18 mouse cellular contexts compared by ENCODE assay signal in the genomic region with DNA sequence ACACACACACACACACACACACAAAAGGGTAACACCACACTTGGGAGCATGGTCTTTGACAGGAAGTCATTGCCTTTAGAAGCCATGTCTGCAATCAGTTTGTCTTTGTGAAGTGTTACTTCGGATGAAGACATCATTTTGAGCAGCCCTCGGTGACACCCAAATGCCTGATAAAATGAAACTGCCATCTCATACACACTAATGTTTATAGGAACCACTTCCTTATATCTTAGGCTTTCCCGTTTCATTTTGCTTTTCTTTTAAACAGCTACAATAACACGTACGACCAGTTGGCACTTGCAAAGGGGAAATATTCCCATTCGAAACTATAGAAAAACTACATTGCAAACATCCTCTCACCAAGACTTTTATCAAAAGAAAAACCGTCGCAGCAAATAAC. TPM values are rescaled to one million over a fixed set of nuclear protein-coding genes. Genes with fewer than 3 reads are reported as not detected.
A peak's percentile ranks its signal among the peaks of the same experiment; 100 is the strongest.
DNase-seq lines count a peak whose midpoint lies in the region; ATAC-seq and TF ChIP-seq lines count a peak whose summit lies in the region.
"Had no signal": no experiment of that assay in that cellular context is flagged by ENCODE, and none has a peak within 500 bp of the region (broad histone marks: within the 10 kb centered on the region; RNA-seq: fewer than 3 reads in every experiment).

No protein-coding gene starts in this region.

- no peak for DNase-seq in heart, postnatal 0 days (ENCODE audit: low spot score)
- DNase-seq in lung, adult 2 months: no peak
- peak; percentile 26 for DNase-seq in forebrain, postnatal 0 days
- DNase-seq in midbrain, postnatal 0 days (ENCODE audit: low spot score): no peak
- DNase-seq in layer of hippocampus, adult 11-12 months (ENCODE audit: low spot score): no peak
- DNase-seq in kidney, postnatal 4 days: no peak
- DNase-seq: adrenal gland, postnatal 36 days; cerebellum, adult 9-10 months; gastrocnemius, postnatal 36 days; heart, postnatal 36 days; kidney, adult 18-20 months; kidney, postnatal 14 days; thymus, postnatal 36 days had no signal

- no peak for TF ChIP-seq EP300 in heart, postnatal 0 days (IDR thresholded peaks at IDR 0.05; ENCODE audit: low read depth)

- no peaks in the 10 kb centered on the region for H3K4me1 ChIP-seq in heart, postnatal 0 days (ENCODE audit: control insufficient read depth, insufficient read depth)
- no peaks in the 10 kb centered on the region for H3K4me1 ChIP-seq in heart, embryonic 12.5 days (replicated peaks)
- H3K4me1 ChIP-seq in lung, embryonic 16.5 days (replicated peaks; ENCODE audit: control insufficient read depth, insufficient read depth, low read length): no peaks in the 10 kb centered on the region
- H3K4me1 ChIP-seq in lung, adult 2 months (ENCODE audit: control insufficient read depth, insufficient read depth, low read length): 0 out of 2 replicates have a peak, but pooled peaks cover 2% of the 10 kb centered on the region
- H3K4me1 ChIP-seq in forebrain, postnatal 0 days (ENCODE audit: insufficient read depth): peaks cover 12% of the 10 kb centered on the region
- peaks cover 6% of the 10 kb centered on the region; the same call in 1 of the 2 replicates for H3K4me1 ChIP-seq in midbrain, postnatal 0 days (ENCODE audit: insufficient read depth, low read length)
- H3K4me1 ChIP-seq: liver, embryonic 15.5 days had no signal

- no peak overlapping the region for H3K9ac ChIP-seq in heart, postnatal 0 days (replicated peaks; ENCODE audit: low read depth, low read length)
- H3K9ac ChIP-seq in heart, embryonic 12.5 days: no peak overlapping the region
- no peak overlapping the region for H3K9ac ChIP-seq in lung, embryonic 16.5 days (ENCODE audit: low read length)
- no peak overlapping the region for H3K9ac ChIP-seq in forebrain, postnatal 0 days
- no peak overlapping the region for H3K9ac ChIP-seq in midbrain, postnatal 0 days (replicated peaks; ENCODE audit: low read length, poor library complexity, severe bottlenecking)
- H3K9ac ChIP-seq: limb, embryonic 12.5 days; liver, embryonic 15.5 days had no signal

- no peak for TF ChIP-seq POLR2A in lung, adult 2 months (IDR thresholded peaks at IDR 0.05; ENCODE audit: borderline replicate concordance, extremely low read depth, low read depth, low read length)

- no peaks in the 10 kb centered on the region for H3K36me3 ChIP-seq in heart, postnatal 0 days (replicated peaks; ENCODE audit: control insufficient read depth, insufficient read depth, low read length)
- H3K36me3 ChIP-seq in heart, embryonic 12.5 days: no peaks in the 10 kb centered on the region
- H3K36me3 ChIP-seq in lung, embryonic 16.5 days (ENCODE audit: control insufficient read depth, insufficient read depth, low read length): no peaks in the 10 kb centered on the region
- no peaks in the 10 kb centered on the region for H3K36me3 ChIP-seq in forebrain, postnatal 0 days (ENCODE audit: insufficient read depth)
- H3K36me3 ChIP-seq in midbrain, postnatal 0 days (ENCODE audit: insufficient read depth, low read length): no peaks in the 10 kb centered on the region
- H3K36me3 ChIP-seq: limb, embryonic 12.5 days; liver, embryonic 15.5 days had no signal

- peak overlapping the region; percentile 9; the same call in 1 of the 2 replicates for H3K4me3 ChIP-seq in heart, postnatal 0 days (ENCODE audit: low read depth, low read length)
- no peak overlapping the region for H3K4me3 ChIP-seq in heart, embryonic 12.5 days
- H3K4me3 ChIP-seq in lung, embryonic 16.5 days (ENCODE audit: low read length): peak overlapping the region; percentile 21
- no peak overlapping the region for H3K4me3 ChIP-seq in lung, adult 2 months (replicated peaks; ENCODE audit: extremely low read depth, low read depth, low read length)
- H3K4me3 ChIP-seq in forebrain, postnatal 0 days (ENCODE audit: low read depth, low read length): no peak overlapping the region
- H3K4me3 ChIP-seq in midbrain, postnatal 0 days (ENCODE audit: low read depth, low read length): no peak overlapping the region
- H3K4me3 ChIP-seq: limb, embryonic 12.5 days; liver, embryonic 15.5 days had no signal

- no peak overlapping the region for H3K27ac ChIP-seq in heart, postnatal 0 days (ENCODE audit: low read depth)
- H3K27ac ChIP-seq in heart, embryonic 12.5 days (ENCODE audit: poor library complexity, severe bottlenecking): no peak overlapping the region
- H3K27ac ChIP-seq in lung, embryonic 16.5 days (ENCODE audit: low read length): no peak overlapping the region
- H3K27ac ChIP-seq in forebrain, postnatal 0 days (ENCODE audit: low read depth, low read length): no peak overlapping the region
- H3K27ac ChIP-seq in midbrain, postnatal 0 days (ENCODE audit: low read depth, low read length): no peak overlapping the region
- H3K27ac ChIP-seq: limb, embryonic 12.5 days; liver, embryonic 15.5 days had no signal

- WGBS in heart, postnatal 0 days: 60% methylated on average over 8 of the region's 8 CpGs
- 65% methylated on average over 8 of the region's 8 CpGs for WGBS in heart, embryonic 12.5 days
- WGBS in lung, embryonic 16.5 days: 37% methylated on average over 8 of the region's 8 CpGs
- WGBS in lung, adult 2 months: 36% methylated on average over 8 of the region's 8 CpGs
- 31% methylated on average over 8 of the region's 8 CpGs for WGBS in forebrain, postnatal 0 days
- 33% methylated on average over 8 of the region's 8 CpGs for WGBS in midbrain, postnatal 0 days

- TF ChIP-seq CTCF in heart, postnatal 0 days (IDR thresholded peaks at IDR 0.05; ENCODE audit: low read depth): no peak
- no peak for TF ChIP-seq CTCF in lung, adult 2 months (IDR thresholded peaks at IDR 0.05; ENCODE audit: insufficient read depth, low read length)
- TF ChIP-seq CTCF in forebrain, postnatal 0 days (IDR thresholded peaks at IDR 0.05; ENCODE audit: low read depth): no peak
- TF ChIP-seq CTCF in midbrain, postnatal 0 days (IDR thresholded peaks at IDR 0.05): no peak

- peak overlapping the region; percentile 30 for H3K4me2 ChIP-seq in heart, postnatal 0 days (ENCODE audit: low read depth, low read length)
- no peak overlapping the region for H3K4me2 ChIP-seq in heart, embryonic 12.5 days
- H3K4me2 ChIP-seq in lung, embryonic 16.5 days (ENCODE audit: low read depth, low read length): peak overlapping the region; percentile 35
- H3K4me2 ChIP-seq in forebrain, postnatal 0 days (ENCODE audit: low read depth): 0 out of 2 replicates have a peak overlapping the region, but pooled peaks have one; percentile 24
- 0 out of 2 replicates have a peak overlapping the region, but pooled peaks have one; percentile 10 for H3K4me2 ChIP-seq in midbrain, postnatal 0 days (ENCODE audit: low read depth, low read length, poor library complexity, severe bottlenecking)
- H3K4me2 ChIP-seq: limb, embryonic 12.5 days; liver, embryonic 15.5 days had no signal

- H3K9me3 ChIP-seq in heart, postnatal 0 days (replicated peaks; ENCODE audit: control insufficient read depth, low read length): no peaks in the 10 kb centered on the region
- no peaks in the 10 kb centered on the region for H3K9me3 ChIP-seq in heart, embryonic 12.5 days (replicated peaks)
- H3K9me3 ChIP-seq in lung, embryonic 16.5 days (ENCODE audit: control insufficient read depth, low read length): no peaks in the 10 kb centered on the region
- no peaks in the 10 kb centered on the region for H3K9me3 ChIP-seq in forebrain, postnatal 0 days (ENCODE audit: low read length)
- no peaks in the 10 kb centered on the region for H3K9me3 ChIP-seq in midbrain, postnatal 0 days (ENCODE audit: low read length)
- H3K9me3 ChIP-seq: limb, embryonic 12.5 days; liver, embryonic 15.5 days had no signal

- H3K27me3 ChIP-seq in heart, postnatal 0 days (ENCODE audit: control insufficient read depth, insufficient read depth, low read length): 0 out of 2 replicates have a peak, but pooled peaks cover 6% of the 10 kb centered on the region
- 0 out of 2 replicates have a peak, but pooled peaks cover 10% of the 10 kb centered on the region for H3K27me3 ChIP-seq in heart, embryonic 12.5 days (replicated peaks)
- H3K27me3 ChIP-seq in lung, embryonic 16.5 days (ENCODE audit: control insufficient read depth, insufficient read depth, low read depth, low read length): no peaks in the 10 kb centered on the region
- H3K27me3 ChIP-seq in forebrain, postnatal 0 days (ENCODE audit: insufficient read depth, low read length): no peaks in the 10 kb centered on the region
- no peaks in the 10 kb centered on the region for H3K27me3 ChIP-seq in midbrain, postnatal 0 days (ENCODE audit: insufficient read depth, low read length)
- H3K27me3 ChIP-seq: liver, embryonic 15.5 days had no signal

- ATAC-seq in heart, postnatal 0 days (ENCODE audit: insufficient read depth, low read depth): no peak
- no peak for ATAC-seq in heart, embryonic 12.5 days (ENCODE audit: insufficient number of reproducible peaks, low FRiP score)
- ATAC-seq in lung, embryonic 16.5 days (ENCODE audit: low read depth): no peak
- no peak for ATAC-seq in forebrain, postnatal 0 days
- no peak for ATAC-seq in midbrain, postnatal 0 days (ENCODE audit: low FRiP score)

RNA-seq across cellular contexts. Expression of a gene that starts 42.1 kb away (rescaled TPM):
- not detected in 2 replicates for total RNA-seq in heart, postnatal 0 days (2014; rRNA removed; ENCODE audit: low replicate concordance)
- 0.10 TPM in 1 of 2 replicates, not detected in the other for polyA plus RNA-seq in heart, postnatal 0 days (2015; fragmentation: Nextera tagmentation; extraction: Ambion mirVana)
- 0.19 TPM in 1 of 2 replicates, not detected in the other for polyA plus RNA-seq in heart, embryonic 12.5 days (2016; fragmentation: Nextera tagmentation; extraction: Ambion mirVana)
- 0.38 TPM in 1 of 2 replicates, not detected in the other for polyA plus RNA-seq in lung, embryonic 16.5 days (2015; fragmentation: Nextera tagmentation; extraction: Ambion mirVana)
- 0.10 and 0.20 TPM in 2 replicates for polyA plus RNA-seq in lung, adult 2 months (2012; rRNA removed)
- total RNA-seq in forebrain, postnatal 0 days (2014; rRNA removed): 0.62 and 0.95 TPM in 2 replicates
- polyA plus RNA-seq in forebrain, postnatal 0 days (2015; fragmentation: Nextera tagmentation; extraction: Ambion mirVana): 1.2 and 2.0 TPM in 2 replicates
- total RNA-seq in midbrain, postnatal 0 days (2014; rRNA removed): 0.88 and 1.1 TPM in 2 replicates
- polyA plus RNA-seq in midbrain, postnatal 0 days (2015; fragmentation: Nextera tagmentation; extraction: Ambion mirVana): 0.54 and 0.74 TPM in 2 replicates
- total RNA-seq: adrenal gland, postnatal 36 days; gastrocnemius, postnatal 36 days; megakaryocyte-erythroid progenitor cell, adult 5-6 weeks had no signal
- polyA plus RNA-seq: liver, embryonic 15.5 days had no signal

Comparison
In these comparisons a context has a peak if more than half of its experiments do, and no peak if none do; other contexts are left out.
1. H3K4me3 ChIP-seq: peak in heart, postnatal 0 days (single experiment) and lung, embryonic 16.5 days (single experiment); none in heart, embryonic 12.5 days (single experiment), lung, adult 2 months (single experiment), forebrain, postnatal 0 days (single experiment) and midbrain, postnatal 0 days (single experiment).